Mouse (Mus musculus): ENCODE data around the gene Vmn2r13. TPM values are rescaled to one million over a fixed set of nuclear protein-coding genes. Genes with fewer than 3 reads are reported as not detected.
"Not testable (repeated sequence)": the region's sequence is repeated elsewhere in the genome, so short reads cannot be mapped to it uniquely, and the experiment has no call there.

Vmn2r13 gene
- not detected in 2 replicates for polyA plus RNA-seq (2014; fragmentation: Nextera tagmentation; extraction: Ambion mirVana)

DNA sequence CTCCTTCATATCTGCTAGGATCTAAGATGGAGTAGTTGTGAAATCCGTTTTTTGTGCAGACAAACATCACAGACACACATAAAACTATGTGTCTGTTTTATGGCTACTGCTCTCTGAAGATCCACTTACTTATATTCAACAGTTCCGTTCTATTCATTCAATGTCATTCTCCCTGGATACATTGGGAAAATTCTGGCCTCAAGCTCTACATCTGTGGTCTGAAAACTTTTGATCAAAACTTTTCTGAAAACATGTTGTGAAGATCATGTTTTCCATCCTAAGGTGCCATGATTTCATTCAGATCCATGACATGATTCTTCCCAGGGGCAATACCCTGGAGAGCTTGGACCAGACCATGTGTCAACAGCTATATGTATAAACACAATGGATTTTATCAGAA is at the start of gene Vmn2r13:
TSS of gene Vmn2r13 (minus strand) at position 101 of the 400 bp plus-strand sequence.
- DNase-seq; H3K27ac ChIP-seq (ENCODE audit: low read depth); H3K4me2 ChIP-seq; H3K4me3 ChIP-seq (ENCODE audit: low read depth, low read length); ATAC-seq (ENCODE audit: insufficient read depth); H3K36me3 ChIP-seq (ENCODE audit: insufficient read depth); H3K4me1 ChIP-seq (ENCODE audit: insufficient read depth); H3K27me3 ChIP-seq (ENCODE audit: insufficient read depth, low read length); H3K9ac ChIP-seq; H3K9me3 ChIP-seq (ENCODE audit: low read depth, low read length): not testable (repeated sequence)
- 41% methylated on average over 2 of the region's 2 CpGs for WGBS

DNA sequence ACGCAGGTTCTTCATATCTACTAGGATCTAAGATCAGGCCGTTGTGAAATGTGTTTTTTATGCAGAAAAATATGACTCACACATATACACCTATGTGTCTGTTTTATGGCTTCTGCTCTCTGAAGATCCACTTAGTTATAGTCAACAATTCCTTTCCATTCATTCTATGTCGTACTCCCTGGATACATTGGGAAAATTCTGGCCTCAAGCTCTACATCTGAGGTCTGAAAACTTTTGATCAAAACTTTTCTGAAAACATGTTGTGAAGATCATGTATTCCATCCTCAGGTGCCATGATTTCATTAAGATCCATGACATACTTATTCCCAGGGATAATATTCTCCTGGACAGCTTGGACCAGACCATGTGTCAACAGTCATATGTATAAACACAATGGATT is 32.6 kb upstream of the Vmn2r13 start, which contains the start of gene Vmn2r14:
TSS of gene Vmn2r14 (minus strand) at position 101 of the 400 bp plus-strand sequence.
- Histone ChIP-seq H3K27me3 (ENCODE audit: insufficient read depth, low read length) (no peaks in the 10 kb centered on the region), H3K4me2 (no peak within 1 kb of the TSS), H3K4me3 (ENCODE audit: low read depth, low read length) (no peak within 1 kb of the TSS), H3K9me3 (ENCODE audit: low read depth, low read length) (no peaks in the 10 kb centered on the region), H3K27ac (ENCODE audit: low read depth) (no peak within 1 kb of the TSS), H3K9ac (no peak within 1 kb of the TSS), H3K4me1 (ENCODE audit: insufficient read depth) (no peaks in the 10 kb centered on the region), H3K36me3 (ENCODE audit: insufficient read depth) (no peaks in the 10 kb centered on the region)
- ATAC-seq (ENCODE audit: insufficient read depth) (no peak), DNase-seq (no peak)
- 65% methylated on average over 3 of the region's 3 CpGs for WGBS
- no peak for TF ChIP-seq CTCF (IDR thresholded peaks at IDR 0.05; ENCODE audit: low read depth)

DNA sequence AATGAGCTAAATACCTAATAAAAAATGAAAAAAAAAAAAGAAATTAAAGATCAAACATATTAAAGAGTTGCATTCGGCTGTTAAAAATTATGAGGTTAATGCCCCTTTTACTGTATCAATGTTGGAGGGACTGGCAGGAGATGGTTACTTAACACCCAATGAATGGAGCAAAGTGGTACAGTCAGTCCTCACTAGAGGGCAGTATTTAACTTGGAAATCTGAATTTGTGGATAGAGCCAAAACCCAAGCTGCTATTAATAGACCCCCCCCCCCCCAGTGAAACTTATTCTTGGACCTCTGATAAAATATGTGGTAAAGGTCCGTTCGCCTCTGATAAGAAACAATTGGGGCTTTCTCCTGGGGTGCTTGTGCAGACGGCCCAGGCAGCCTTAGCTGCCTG is 25.1 kb downstream of the Vmn2r13 start:
- H3K4me3 ChIP-seq (ENCODE audit: low read depth, low read length); H3K36me3 ChIP-seq (ENCODE audit: insufficient read depth); H3K27ac ChIP-seq (ENCODE audit: low read depth); ATAC-seq (ENCODE audit: insufficient read depth); H3K9ac ChIP-seq; H3K4me1 ChIP-seq (ENCODE audit: insufficient read depth); H3K27me3 ChIP-seq (ENCODE audit: insufficient read depth, low read length); H3K4me2 ChIP-seq; DNase-seq; H3K9me3 ChIP-seq (ENCODE audit: low read depth, low read length): not testable (repeated sequence)
- 65% methylated on average over 4 of the region's 4 CpGs for WGBS

DNA sequence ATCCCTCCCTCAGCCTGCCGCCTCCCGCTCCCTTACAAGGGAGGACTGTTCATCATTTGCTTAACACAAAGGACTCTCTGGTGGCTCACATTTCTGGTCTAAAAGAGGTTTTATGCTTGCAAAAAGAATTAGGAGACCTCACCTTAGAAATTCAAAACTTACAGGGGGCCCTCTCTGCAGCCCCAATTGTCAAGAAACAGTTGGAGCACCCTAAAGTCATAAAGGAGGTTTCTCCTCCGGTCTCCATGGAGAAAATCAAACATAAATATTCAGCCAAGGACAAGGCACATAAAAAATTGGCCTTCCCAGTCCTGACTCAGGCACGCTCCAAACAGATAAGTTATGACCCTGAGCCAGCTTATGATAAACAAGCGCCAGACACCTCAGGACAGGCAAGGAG is 31.9 kb downstream of the Vmn2r13 start:
- DNase-seq = no peak
- Histone ChIP-seq H3K9me3 (ENCODE audit: low read depth, low read length) (no peaks in the 10 kb centered on the region), H3K4me1 (ENCODE audit: insufficient read depth) (no peaks in the 10 kb centered on the region), H3K4me2 (no peak overlapping the region), H3K4me3 (ENCODE audit: low read depth, low read length) (no peak overlapping the region), H3K27me3 (ENCODE audit: insufficient read depth, low read length) (no peaks in the 10 kb centered on the region), H3K27ac (ENCODE audit: low read depth) (no peak overlapping the region), H3K9ac (no peak overlapping the region), H3K36me3 (ENCODE audit: insufficient read depth) (no peaks in the 10 kb centered on the region)
- 81% methylated on average over 5 of the region's 5 CpGs for WGBS
- no peak for TF ChIP-seq CTCF (IDR thresholded peaks at IDR 0.05; ENCODE audit: low read depth)
- ATAC-seq (ENCODE audit: insufficient read depth) = no peak

DNA sequence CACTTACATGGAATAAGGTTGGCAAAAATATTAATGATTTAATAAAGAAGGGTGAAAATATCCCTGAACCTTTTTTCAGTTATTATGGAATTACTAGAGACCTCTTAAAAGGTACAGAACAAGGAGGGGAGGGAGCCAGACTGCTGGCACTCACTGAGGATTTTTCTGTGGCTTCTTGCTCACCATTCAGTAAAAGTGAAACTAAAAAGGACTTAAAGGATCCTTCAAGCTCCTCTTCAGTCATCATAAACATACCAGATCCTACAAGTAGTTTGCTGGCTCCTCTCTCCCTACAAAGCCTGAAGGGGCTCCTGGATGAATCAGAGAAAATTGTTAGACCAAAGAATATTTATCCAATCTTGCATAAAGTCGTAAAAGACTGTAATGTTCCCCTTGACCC is 32.4 kb downstream of the Vmn2r13 start:
- DNase-seq; H3K36me3 ChIP-seq (ENCODE audit: insufficient read depth); H3K27ac ChIP-seq (ENCODE audit: low read depth); H3K4me3 ChIP-seq (ENCODE audit: low read depth, low read length); ATAC-seq (ENCODE audit: insufficient read depth); H3K4me2 ChIP-seq; H3K9me3 ChIP-seq (ENCODE audit: low read depth, low read length); H3K4me1 ChIP-seq (ENCODE audit: insufficient read depth); H3K9ac ChIP-seq; H3K27me3 ChIP-seq (ENCODE audit: insufficient read depth, low read length): not testable (repeated sequence)
- 65% methylated on average over 1 of the region's 1 CpGs for WGBS

DNA sequence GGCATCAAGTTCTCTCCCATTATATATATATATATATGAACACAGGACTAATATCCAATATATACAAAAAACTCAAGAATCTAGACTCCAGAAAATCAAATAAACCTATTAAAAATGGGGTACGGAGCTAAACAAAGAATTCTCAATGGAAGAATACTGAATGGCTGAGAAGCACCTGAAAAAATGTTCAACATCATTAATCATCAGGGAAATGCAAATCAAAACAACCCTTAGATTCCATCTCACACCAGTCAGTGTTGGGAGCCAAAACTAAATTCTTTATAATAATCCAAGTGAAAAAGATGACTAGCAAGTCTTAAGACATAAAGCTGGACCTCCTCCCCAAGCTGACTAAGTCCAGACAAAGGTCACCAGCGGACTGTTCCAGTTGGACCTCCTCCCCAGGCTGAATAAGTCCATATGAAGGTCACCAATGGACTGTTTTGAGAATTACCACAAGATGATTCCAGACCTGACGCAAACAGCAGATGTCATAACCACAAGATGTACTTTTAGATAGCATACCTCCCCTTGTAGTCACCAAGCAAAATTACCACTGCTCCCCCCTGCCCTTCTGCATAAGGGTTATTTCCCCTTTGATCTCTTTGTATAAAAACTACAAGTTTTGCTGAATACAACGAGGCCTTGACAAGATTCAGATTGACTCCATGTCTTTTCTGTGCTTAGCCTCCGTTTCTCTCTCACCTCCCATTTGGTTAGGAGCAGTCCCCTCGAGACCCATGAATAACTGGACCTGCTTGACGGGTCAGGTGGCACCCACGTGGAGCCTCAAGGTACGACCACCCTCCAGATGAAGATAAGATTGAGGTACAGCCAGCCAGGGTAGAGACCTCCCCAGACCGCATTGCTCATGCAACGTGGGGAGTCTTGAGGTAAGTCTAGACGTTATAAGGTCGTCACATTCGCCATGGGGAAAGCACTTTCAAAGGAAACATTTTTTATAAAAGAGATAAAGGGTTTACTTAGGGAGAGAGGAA is 33.2 kb downstream of the Vmn2r13 start:
- H3K27me3 ChIP-seq (ENCODE audit: insufficient read depth, low read length); ATAC-seq (ENCODE audit: insufficient read depth); H3K27ac ChIP-seq (ENCODE audit: low read depth); H3K4me1 ChIP-seq (ENCODE audit: insufficient read depth); H3K4me3 ChIP-seq (ENCODE audit: low read depth, low read length); H3K9ac ChIP-seq; H3K36me3 ChIP-seq (ENCODE audit: insufficient read depth); H3K4me2 ChIP-seq; DNase-seq; H3K9me3 ChIP-seq (ENCODE audit: low read depth, low read length): not testable (repeated sequence)
- WGBS = 72% methylated on average over 14 of the region's 14 CpGs

DNA sequence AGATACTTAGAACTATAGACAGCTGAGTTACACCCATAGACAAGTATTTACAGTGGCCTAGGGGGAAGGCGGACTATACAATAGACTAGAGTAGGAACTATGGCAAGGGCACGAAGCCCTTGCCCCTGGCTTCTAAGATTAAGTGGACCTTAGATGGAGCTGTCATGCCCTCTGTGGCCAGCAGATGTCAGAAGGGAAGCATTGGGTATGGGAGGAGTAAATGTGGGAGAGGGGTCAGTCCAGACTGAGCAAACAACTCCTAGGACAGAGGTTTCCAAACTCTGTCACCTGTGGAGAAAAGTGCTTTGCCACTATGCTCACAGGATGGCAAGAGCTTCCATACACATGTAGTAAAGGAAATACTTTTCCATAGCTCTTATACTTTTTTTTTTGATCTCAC is 52.5 kb downstream of the Vmn2r13 start:
- H3K4me3 ChIP-seq (ENCODE audit: low read depth, low read length) = no peak overlapping the region
- no peak overlapping the region for H3K4me2 ChIP-seq
- no peak overlapping the region for H3K27ac ChIP-seq (ENCODE audit: low read depth)
- H3K9me3 ChIP-seq (ENCODE audit: low read depth, low read length) = no peaks in the 10 kb centered on the region
- 76% methylated on average over 2 of the region's 2 CpGs for WGBS
- TF ChIP-seq CTCF (IDR thresholded peaks at IDR 0.05; ENCODE audit: low read depth) = no peak
- no peak for DNase-seq
- ATAC-seq (ENCODE audit: insufficient read depth) = no peak
- H3K27me3 ChIP-seq (ENCODE audit: insufficient read depth, low read length) = no peaks in the 10 kb centered on the region
- H3K4me1 ChIP-seq (ENCODE audit: insufficient read depth) = no peaks in the 10 kb centered on the region
- H3K9ac ChIP-seq = no peak overlapping the region
- no peaks in the 10 kb centered on the region for H3K36me3 ChIP-seq (ENCODE audit: insufficient read depth)
